Mouse (Mus musculus) liver, adult 2 months (tissue): ENCODE results near the gene Atp6v1g1.

Experiments used
- CTCF ChIP-seq: fragments of 200-500 bp; IDR thresholded peaks from 2 replicates; pipeline ENCODE4 v1.5.1; 2011; ENCODE audit warnings: low read depth, low read length, control low read depth
- POLR2A ChIP-seq: fragments of 200-500 bp; IDR thresholded peaks from 2 replicates; pipeline ENCODE4 v1.6.1; 2011; ENCODE audit warnings: low read length, control low read depth; ENCODE audit not compliant: insufficient read depth; ENCODE audit errors: extremely low read depth

- TF ChIP-seq POLR2A (no peak), CTCF (no peak)
These were observed 40.6 kb downstream of the Atp6v1g1 start for GRCm38 (mm10) chr4:63585216-63585615.
